Mouse (Mus musculus): ENCODE data around the gene Cks1b.
A peak's percentile ranks its signal among the peaks of the same experiment; 100 is the strongest.

Gene Cks1b

GRCm38 (mm10) chr3:89425876-89426275 is 7.7 kb upstream of the Cks1b start:
- no peak for DNase-seq (ENCODE audit: low spot score)

- no peak for DNase-seq (ENCODE audit: low spot score)
Observed at GRCm38 (mm10) chr3:89425141-89425525, 7.0 kb upstream of the Cks1b start.

GRCm38 (mm10) chr3:89424416-89425140 is 6.4 kb upstream of the Cks1b start:
- no peak for DNase-seq (ENCODE audit: low spot score)

GRCm38 (mm10) chr3:89422556-89423205 is 4.5 kb upstream of the Cks1b start:
- no peak for DNase-seq (ENCODE audit: low spot score)

- no peak for DNase-seq (ENCODE audit: low spot score)
Observed at GRCm38 (mm10) chr3:89421810-89422473, 3.8 kb upstream of the Cks1b start.

- DNase-seq (ENCODE audit: low spot score) = peak; percentile 83
Observed at GRCm38 (mm10) chr3:89421002-89421774, 3.0 kb upstream of the Cks1b start.

GRCm38 (mm10) chr3:89420421-89420820 is 2.2 kb upstream of the Cks1b start:
- DNase-seq (ENCODE audit: low spot score) = no peak

GRCm38 (mm10) chr3:89419981-89420380 is 1.8 kb upstream of the Cks1b start:
- no peak for DNase-seq (ENCODE audit: low spot score)

- peak; percentile 50 for DNase-seq (ENCODE audit: low spot score)
Observed at GRCm38 (mm10) chr3:89419571-89419970, 1.4 kb upstream of the Cks1b start.

- DNase-seq (ENCODE audit: low spot score) = peak; percentile 73
Observed at GRCm38 (mm10) chr3:89418861-89419250, 673 bp upstream of the Cks1b start.

GRCm38 (mm10) chr3:89417840-89418169 is 378 bp downstream of the Cks1b start:
- DNase-seq (ENCODE audit: low spot score) = no peak

GRCm38 (mm10) chr3:89417131-89417530 is 1.1 kb downstream of the Cks1b start:
- no peak for DNase-seq (ENCODE audit: low spot score)

GRCm38 (mm10) chr3:89416158-89416557 is 2.0 kb downstream of the Cks1b start:
- no peak for DNase-seq (ENCODE audit: low spot score)

- DNase-seq (ENCODE audit: low spot score) = peak; percentile 97
Observed at GRCm38 (mm10) chr3:89411490-89412393, 6.4 kb downstream of the Cks1b start, which contains the start of gene Flad1. Gene Flad1 (minus strand): TSS chr3:89411870.

- DNase-seq (ENCODE audit: low spot score) = no peak
Observed at GRCm38 (mm10) chr3:89410864-89411263, 7.3 kb downstream of the Cks1b start.

- no peak for DNase-seq (ENCODE audit: low spot score)
Observed at GRCm38 (mm10) chr3:89409701-89410100, 8.5 kb downstream of the Cks1b start.

- no peak for DNase-seq (ENCODE audit: low spot score)
Observed at GRCm38 (mm10) chr3:89408448-89408847, 9.7 kb downstream of the Cks1b start.

GRCm38 (mm10) chr3:89406887-89407286 is 11.3 kb downstream of the Cks1b start:
- DNase-seq (ENCODE audit: low spot score) = no peak

- no peak for DNase-seq (ENCODE audit: low spot score)
Observed at GRCm38 (mm10) chr3:89402693-89403092, 15.5 kb downstream of the Cks1b start, which contains the start of gene Lenep. Gene Lenep (minus strand): TSS chr3:89402793.

- no peak for DNase-seq (ENCODE audit: low spot score)
Observed at GRCm38 (mm10) chr3:89401329-89401728, 16.9 kb downstream of the Cks1b start.

- no peak for DNase-seq (ENCODE audit: low spot score)
Observed at GRCm38 (mm10) chr3:89396654-89397005, 21.6 kb downstream of the Cks1b start.

Measured in ovary, adult 18-20 months (tissue).